ENCODE assay signal across 20 mouse cellular contexts in genomic region chr14:120298439-120298838, GRCm38 (mm10). TPM values are rescaled to one million over a fixed set of nuclear protein-coding genes. Genes with fewer than 3 reads are reported as not detected.
A peak's percentile ranks its signal among the peaks of the same experiment; 100 is the strongest.
DNase-seq lines count a peak whose midpoint lies in the region; ATAC-seq and TF ChIP-seq lines count a peak whose summit lies in the region.
"Had no signal": no experiment of that assay in that cellular context is flagged by ENCODE, and none has a peak within 500 bp of the region (broad histone marks: within the 10 kb centered on the region; RNA-seq: fewer than 3 reads in every experiment).

No protein-coding gene starts in this region.

- WGBS in heart, embryonic 13.5 days: 56% methylated on average over 5 of the region's 5 CpGs
- 61% methylated on average over 5 of the region's 5 CpGs for WGBS in kidney, embryonic 15.5 days
- 54% methylated on average over 5 of the region's 5 CpGs for WGBS in lung, postnatal 0 days
- WGBS in embryonic facial prominence, embryonic 10.5 days: 73% methylated on average over 5 of the region's 5 CpGs

- H3K9me3 ChIP-seq in heart, embryonic 13.5 days: no peaks in the 10 kb centered on the region
- no peaks in the 10 kb centered on the region for H3K9me3 ChIP-seq in kidney, embryonic 15.5 days (replicated peaks)
- no peaks in the 10 kb centered on the region for H3K9me3 ChIP-seq in lung, postnatal 0 days (ENCODE audit: low read length)
- H3K9me3 ChIP-seq in embryonic facial prominence, embryonic 10.5 days: no peaks in the 10 kb centered on the region
- H3K9me3 ChIP-seq: embryonic facial prominence, embryonic 13.5 days; forebrain, embryonic 15.5 days; hindbrain, embryonic 10.5 days; neural tube, embryonic 12.5 days had no signal

- TF ChIP-seq CTCF in lung, postnatal 0 days (IDR thresholded peaks at IDR 0.05): no peak

- H3K36me3 ChIP-seq in heart, embryonic 13.5 days: 0 out of 2 replicates have a peak, but pooled peaks cover 5% of the 10 kb centered on the region
- no peaks in the 10 kb centered on the region for H3K36me3 ChIP-seq in kidney, embryonic 15.5 days
- H3K36me3 ChIP-seq in lung, postnatal 0 days (ENCODE audit: insufficient read depth, low read length): no peaks in the 10 kb centered on the region
- H3K36me3 ChIP-seq in embryonic facial prominence, embryonic 10.5 days (replicated peaks): peaks cover 7% of the 10 kb centered on the region
- H3K36me3 ChIP-seq: embryonic facial prominence, embryonic 13.5 days; forebrain, embryonic 15.5 days; hindbrain, embryonic 10.5 days; neural tube, embryonic 12.5 days had no signal

- intact Hi-C loops in heart, postnatal 14 days (cut with DNase I): no loop called here

- H3K9ac ChIP-seq in heart, embryonic 13.5 days: peak overlapping the region; percentile 37; the same call in 1 of the 2 replicates
- H3K9ac ChIP-seq in kidney, embryonic 15.5 days: no peak overlapping the region
- H3K9ac ChIP-seq in lung, postnatal 0 days (replicated peaks; ENCODE audit: low read depth): no peak overlapping the region
- H3K9ac ChIP-seq: embryonic facial prominence, embryonic 13.5 days; forebrain, embryonic 15.5 days; liver, postnatal 0 days; neural tube, embryonic 12.5 days had no signal

- H3K4me1 ChIP-seq in heart, embryonic 13.5 days: peaks cover 94% of the 10 kb centered on the region
- H3K4me1 ChIP-seq in kidney, embryonic 15.5 days: peaks cover 67% of the 10 kb centered on the region
- H3K4me1 ChIP-seq in lung, postnatal 0 days (ENCODE audit: insufficient read depth, low read depth, low read length): peaks cover 63% of the 10 kb centered on the region
- H3K4me1 ChIP-seq in embryonic facial prominence, embryonic 10.5 days: peaks cover 67% of the 10 kb centered on the region

- H3K27ac ChIP-seq in heart, embryonic 13.5 days (replicated peaks): peak overlapping the region; percentile 94
- H3K27ac ChIP-seq in kidney, embryonic 15.5 days: 0 out of 2 replicates have a peak overlapping the region, but pooled peaks have one; percentile 37
- peak overlapping the region; percentile 73; the same call in 1 of the 2 replicates for H3K27ac ChIP-seq in lung, postnatal 0 days (ENCODE audit: low read length)
- no peak overlapping the region for H3K27ac ChIP-seq in embryonic facial prominence, embryonic 10.5 days (replicated peaks)
- H3K27ac ChIP-seq: forebrain, embryonic 15.5 days; hindbrain, embryonic 10.5 days; neural tube, embryonic 12.5 days had no signal

- ATAC-seq in heart, embryonic 13.5 days (ENCODE audit: extremely low read depth, insufficient number of reproducible peaks, low FRiP score, low TSS enrichment): no peak
- no peak for ATAC-seq in kidney, embryonic 15.5 days (replicated peaks; ENCODE audit: low FRiP score)
- no peak for ATAC-seq in lung, postnatal 0 days
- ATAC-seq: forebrain, embryonic 15.5 days; liver, postnatal 0 days had no signal

- TF ChIP-seq EP300 in lung, postnatal 0 days (IDR thresholded peaks at IDR 0.05): no peak

- H3K27me3 ChIP-seq in heart, embryonic 13.5 days (replicated peaks): no peaks in the 10 kb centered on the region
- H3K27me3 ChIP-seq in kidney, embryonic 15.5 days: no peaks in the 10 kb centered on the region
- H3K27me3 ChIP-seq in lung, postnatal 0 days (replicated peaks; ENCODE audit: insufficient read depth, low read length): no peaks in the 10 kb centered on the region
- no peaks in the 10 kb centered on the region for H3K27me3 ChIP-seq in embryonic facial prominence, embryonic 10.5 days (replicated peaks; ENCODE audit: low read depth, poor library complexity, severe bottlenecking)
- H3K27me3 ChIP-seq: embryonic facial prominence, embryonic 13.5 days; forebrain, embryonic 15.5 days; neural tube, embryonic 12.5 days had no signal

- no peak overlapping the region for H3K4me2 ChIP-seq in heart, embryonic 13.5 days
- no peak overlapping the region for H3K4me2 ChIP-seq in kidney, embryonic 15.5 days
- H3K4me2 ChIP-seq in lung, postnatal 0 days (replicated peaks; ENCODE audit: low read depth, low read length): no peak overlapping the region; the same call in none of the 2 replicates
- H3K4me2 ChIP-seq: forebrain, embryonic 15.5 days; midbrain, embryonic 11.5 days; neural tube, embryonic 12.5 days had no signal

- no peak overlapping the region for H3K4me3 ChIP-seq in heart, embryonic 13.5 days
- no peak overlapping the region for H3K4me3 ChIP-seq in kidney, embryonic 15.5 days (replicated peaks)
- H3K4me3 ChIP-seq in lung, postnatal 0 days (ENCODE audit: low read depth, low read length): no peak overlapping the region
- no peak overlapping the region for H3K4me3 ChIP-seq in embryonic facial prominence, embryonic 10.5 days
- H3K4me3 ChIP-seq: forebrain, embryonic 15.5 days; hindbrain, embryonic 10.5 days; neural tube, embryonic 12.5 days had no signal

- DNase-seq in heart, postnatal 14 days: no peak
- no peak for DNase-seq in kidney, adult 8-10 months
- peak; percentile 35 for DNase-seq in lung, postnatal 0 days (ENCODE audit: low spot score)
- DNase-seq in lung, postnatal 14 days: no peak
- DNase-seq in urinary bladder, postnatal 10 days (ENCODE audit: low spot score): no peak
- no peak for DNase-seq in embryonic facial prominence, embryonic 10.5 days (ENCODE audit: low spot score)
- DNase-seq: adrenal gland, adult 2 months; cerebellum, adult 9-11 months; gastrocnemius, postnatal 36 days; kidney, adult 9 months; kidney, postnatal 36 days; liver, postnatal 0 days; right cerebral cortex, adult 18-20 months had no signal

RNA-seq across cellular contexts. Expression of gene Mbnl2, which starts 23.0 kb away (rescaled TPM):
- 88.9 and 92.5 TPM in 2 replicates for polyA plus RNA-seq in heart, embryonic 13.5 days (2015; fragmentation: Nextera tagmentation; extraction: Ambion mirVana)
- total RNA-seq in heart, postnatal 14 days (2021): 100 to 1,000 TPM; 237 to 252 TPM
- polyA plus RNA-seq in kidney, embryonic 15.5 days (2015; fragmentation: Nextera tagmentation; extraction: Ambion mirVana): 91.4 and 91.7 TPM in 2 replicates
- 171 and 176 TPM in 2 replicates for polyA plus RNA-seq in lung, postnatal 0 days (2015; fragmentation: Nextera tagmentation; extraction: Ambion mirVana)
- polyA plus RNA-seq in embryonic facial prominence, embryonic 10.5 days (2016; fragmentation: Nextera tagmentation; extraction: Ambion mirVana): 42.8 and 54.1 TPM in 2 replicates
